Comparison of ENCODE assay signal across 10 mouse cellular contexts in genomic region chr7:45174567-45175280, GRCm38 (mm10). TPM values are rescaled to one million over a fixed set of nuclear protein-coding genes. Genes with fewer than 3 reads are reported as not detected.
DNase-seq lines count a peak whose midpoint lies in the region; ATAC-seq and TF ChIP-seq lines count a peak whose summit lies in the region.
"Had no signal": no experiment of that assay in that cellular context is flagged by ENCODE, and none has a peak within 500 bp of the region (broad histone marks: within the 10 kb centered on the region; RNA-seq: fewer than 3 reads in every experiment).

No protein-coding gene starts in this region.

- no peaks in the 10 kb centered on the region for H3K36me3 ChIP-seq in kidney, embryonic 14.5 days (ENCODE audit: control insufficient read depth, insufficient read depth, low read length)
- H3K36me3 ChIP-seq in forebrain, postnatal 0 days (ENCODE audit: insufficient read depth): no peaks in the 10 kb centered on the region
- no peaks in the 10 kb centered on the region for H3K36me3 ChIP-seq in midbrain, embryonic 16.5 days (ENCODE audit: control insufficient read depth, insufficient read depth, low read length)

- DNase-seq in kidney, postnatal 14 days: no peak
- DNase-seq in ZHBTc4 (ENCODE audit: low read depth, low spot score): peak; percentile 37
- DNase-seq in forebrain, postnatal 0 days: no peak
- DNase-seq in left cerebral cortex, adult 8-10 months (ENCODE audit: low spot score in 2 of 2): no peak
- no peak for DNase-seq in urinary bladder, adult 18-20 months (ENCODE audit: low spot score in 2 of 2)
- DNase-seq in gastrocnemius, postnatal 25 days: no peak

- H3K4me2 ChIP-seq in kidney, embryonic 14.5 days (replicated peaks; ENCODE audit: low read depth, low read length): 0 out of 2 replicates have a peak overlapping the region, but pooled peaks have one; percentile 4
- no peak overlapping the region for H3K4me2 ChIP-seq in forebrain, postnatal 0 days (ENCODE audit: low read depth)
- peak overlapping the region; percentile 10; the same call in 1 of the 2 replicates for H3K4me2 ChIP-seq in midbrain, embryonic 16.5 days (ENCODE audit: low read length)

- H3K9me3 ChIP-seq in kidney, embryonic 14.5 days (ENCODE audit: control insufficient read depth, low read length): peaks cover 9% of the 10 kb centered on the region
- H3K9me3 ChIP-seq in forebrain, postnatal 0 days (ENCODE audit: low read length): no peaks in the 10 kb centered on the region
- H3K9me3 ChIP-seq in midbrain, embryonic 16.5 days (replicated peaks; ENCODE audit: control insufficient read depth, low read length, poor library complexity, severe bottlenecking): no peaks in the 10 kb centered on the region

- 3% methylated on average over 28 of the region's 29 CpGs for WGBS in kidney, embryonic 14.5 days
- 6% methylated on average over 28 of the region's 29 CpGs for WGBS in forebrain, postnatal 0 days
- WGBS in midbrain, embryonic 16.5 days: 3% methylated on average over 29 of the region's 29 CpGs

- no peak for TF ChIP-seq CTCF in forebrain, postnatal 0 days (IDR thresholded peaks at IDR 0.05; ENCODE audit: low read depth)

- H3K27ac ChIP-seq in kidney, embryonic 14.5 days (ENCODE audit: low read depth, low read length): no peak overlapping the region
- no peak overlapping the region for H3K27ac ChIP-seq in forebrain, postnatal 0 days (ENCODE audit: low read depth, low read length)
- no peak overlapping the region for H3K27ac ChIP-seq in midbrain, embryonic 16.5 days (ENCODE audit: low read length)

- H3K4me3 ChIP-seq in kidney, embryonic 14.5 days (ENCODE audit: low read length): no peak overlapping the region
- no peak overlapping the region for H3K4me3 ChIP-seq in forebrain, postnatal 0 days (ENCODE audit: low read depth, low read length)
- peak overlapping the region; percentile 10; the same call in 1 of the 2 replicates for H3K4me3 ChIP-seq in midbrain, embryonic 16.5 days (ENCODE audit: low read depth, low read length)

- peaks cover 63% of the 10 kb centered on the region for H3K27me3 ChIP-seq in kidney, embryonic 14.5 days (ENCODE audit: control insufficient read depth, insufficient read depth, low read length)
- peaks cover 55% of the 10 kb centered on the region for H3K27me3 ChIP-seq in forebrain, postnatal 0 days (ENCODE audit: insufficient read depth, low read length)
- H3K27me3 ChIP-seq in midbrain, embryonic 16.5 days (ENCODE audit: control insufficient read depth, insufficient read depth, low read depth, low read length): peaks cover 60% of the 10 kb centered on the region

- peaks cover 5% of the 10 kb centered on the region; the same call in 1 of the 2 replicates for H3K4me1 ChIP-seq in kidney, embryonic 14.5 days (ENCODE audit: control insufficient read depth, insufficient read depth, low read length)
- H3K4me1 ChIP-seq in forebrain, postnatal 0 days (ENCODE audit: insufficient read depth): no peaks in the 10 kb centered on the region; the same call in 1 of the 2 replicates
- H3K4me1 ChIP-seq in midbrain, embryonic 16.5 days (ENCODE audit: control insufficient read depth, insufficient read depth, low read length): peaks cover 5% of the 10 kb centered on the region

- no peak overlapping the region for H3K9ac ChIP-seq in kidney, embryonic 14.5 days (ENCODE audit: low read depth, low read length)
- no peak overlapping the region for H3K9ac ChIP-seq in forebrain, postnatal 0 days
- no peak overlapping the region for H3K9ac ChIP-seq in midbrain, embryonic 16.5 days (ENCODE audit: low read depth, low read length)

- ATAC-seq in kidney, embryonic 14.5 days (ENCODE audit: low FRiP score, low TSS enrichment): no peak
- ATAC-seq in forebrain, postnatal 0 days: 0 out of 2 replicates have a peak, but pooled peaks have one; percentile 32
- ATAC-seq in midbrain, embryonic 16.5 days: no peak

RNA-seq across cellular contexts. Expression of gene Gfy, which starts 4.6 kb away (rescaled TPM):
- polyA plus RNA-seq in kidney, embryonic 14.5 days (2014; fragmentation: Nextera tagmentation; extraction: Ambion mirVana): not detected in 2 replicates
- not detected in 2 replicates for total RNA-seq in forebrain, postnatal 0 days (2014; rRNA removed)
- 0.21 TPM in 1 of 2 replicates, not detected in the other for polyA plus RNA-seq in forebrain, postnatal 0 days (2015; fragmentation: Nextera tagmentation; extraction: Ambion mirVana)
- not detected in 2 replicates for polyA plus RNA-seq in midbrain, embryonic 16.5 days (2015; fragmentation: Nextera tagmentation; extraction: Ambion mirVana)
- under 1 TPM in 1 of 4 experiments, not detected in 3; 0.34 TPM for total RNA-seq in left cerebral cortex, adult 8-10 months (2022)
- not detected for total RNA-seq in gastrocnemius, postnatal 25 days (2021)
- total RNA-seq: heart, adult 8-10 months had no signal

RNA-seq across cellular contexts. Expression of gene Pth2, which starts 6.1 kb away (rescaled TPM):
- polyA plus RNA-seq in kidney, embryonic 14.5 days (2014; fragmentation: Nextera tagmentation; extraction: Ambion mirVana): not detected in 2 replicates
- not detected in 2 replicates for total RNA-seq in forebrain, postnatal 0 days (2014; rRNA removed)
- 0.34 and 0.48 TPM in 2 replicates for polyA plus RNA-seq in forebrain, postnatal 0 days (2015; fragmentation: Nextera tagmentation; extraction: Ambion mirVana)
- polyA plus RNA-seq in midbrain, embryonic 16.5 days (2015; fragmentation: Nextera tagmentation; extraction: Ambion mirVana): 1.1 and 1.2 TPM in 2 replicates
- total RNA-seq in left cerebral cortex, adult 8-10 months (2022): under 1 TPM in 1 of 4 experiments, not detected in 3; 0.80 TPM
- not detected for total RNA-seq in gastrocnemius, postnatal 25 days (2021)
- total RNA-seq: heart, adult 8-10 months; left cerebral cortex, postnatal 36 days had no signal

RNA-seq across cellular contexts. Expression of gene Slc17a7, which starts 11.0 kb away (rescaled TPM):
- 0.10 and 0.28 TPM in 2 replicates for polyA plus RNA-seq in kidney, embryonic 14.5 days (2014; fragmentation: Nextera tagmentation; extraction: Ambion mirVana)
- total RNA-seq in forebrain, postnatal 0 days (2014; rRNA removed): 71.4 and 87.5 TPM in 2 replicates
- polyA plus RNA-seq in forebrain, postnatal 0 days (2015; fragmentation: Nextera tagmentation; extraction: Ambion mirVana): 47.6 and 50.3 TPM in 2 replicates
- polyA plus RNA-seq in midbrain, embryonic 16.5 days (2015; fragmentation: Nextera tagmentation; extraction: Ambion mirVana): 0.55 and 1.1 TPM in 2 replicates
- total RNA-seq in left cerebral cortex, adult 8-10 months (2022): 1,000 to 10,000 TPM; 1,001 to 1,087 (median 1,026) TPM
- total RNA-seq in gastrocnemius, postnatal 25 days (2021): 1 to 10 TPM; 1.1 to 2.5 TPM

RNA-seq across cellular contexts. Expression of gene Aldh16a1, which starts 20.3 kb away (rescaled TPM):
- 46.6 and 58.0 TPM in 2 replicates for polyA plus RNA-seq in kidney, embryonic 14.5 days (2014; fragmentation: Nextera tagmentation; extraction: Ambion mirVana)
- 10.2 and 14.2 TPM in 2 replicates for total RNA-seq in forebrain, postnatal 0 days (2014; rRNA removed)
- 13.3 TPM in 2 replicates for polyA plus RNA-seq in forebrain, postnatal 0 days (2015; fragmentation: Nextera tagmentation; extraction: Ambion mirVana)
- polyA plus RNA-seq in midbrain, embryonic 16.5 days (2015; fragmentation: Nextera tagmentation; extraction: Ambion mirVana): 13.7 and 18.2 TPM in 2 replicates
- 10 to 100 TPM; 17.9 to 20.9 (median 19.8) TPM for total RNA-seq in left cerebral cortex, adult 8-10 months (2022)
- total RNA-seq in gastrocnemius, postnatal 25 days (2021): 10 to 100 TPM; 15.6 to 15.9 TPM

RNA-seq across cellular contexts. Expression of gene Pih1d1, which starts 20.6 kb away (rescaled TPM):
- polyA plus RNA-seq in kidney, embryonic 14.5 days (2014; fragmentation: Nextera tagmentation; extraction: Ambion mirVana): 101 and 110 TPM in 2 replicates
- 112 and 117 TPM in 2 replicates for total RNA-seq in forebrain, postnatal 0 days (2014; rRNA removed)
- polyA plus RNA-seq in forebrain, postnatal 0 days (2015; fragmentation: Nextera tagmentation; extraction: Ambion mirVana): 74.3 and 80.4 TPM in 2 replicates
- polyA plus RNA-seq in midbrain, embryonic 16.5 days (2015; fragmentation: Nextera tagmentation; extraction: Ambion mirVana): 89.9 and 91.9 TPM in 2 replicates
- 10 to 100 TPM; 41.4 to 49.3 (median 45.2) TPM for total RNA-seq in left cerebral cortex, adult 8-10 months (2022)
- total RNA-seq in gastrocnemius, postnatal 25 days (2021): 10 to 100 TPM; 32.0 to 38.1 TPM

Comparison
In these comparisons a context has a peak if more than half of its experiments do, and no peak if none do; other contexts are left out.
1. RNA of gene Slc17a7, which starts 11.0 kb away (total RNA-seq): 1,001 to 1,087 TPM in left cerebral cortex, adult 8-10 months and 71.4 to 87.5 TPM in forebrain, postnatal 0 days; 1.1 to 2.5 TPM in gastrocnemius, postnatal 25 days; every median in the first group is over 10 times any median in the second.